Mouse (Mus musculus) gastrocnemius, postnatal 36 days (tissue): ENCODE results near the gene Ptger4. TPM values are rescaled to one million over a fixed set of nuclear protein-coding genes. Genes with fewer than 3 reads are reported as not detected.
A peak's percentile ranks its signal among the peaks of the same experiment; 100 is the strongest.

Experiments used
- DNase-seq, 2 experiments: peaks; one replicate each; pipeline ENCODE4 v3.0.0; 2022
- intact Hi-C: fragments of 180-260 bp; cut with DNase I; formaldehyde crosslinking; loops from one replicate; pipeline ENCODE4 v1.15.1; 2025
- total RNA-seq, 2 experiments: library from RNA; stranded (reverse); gene quantifications; 2 replicates each; pipeline ENCODE4 v1.2.3; 2021

The Ptger4 gene
- total RNA-seq, 2 experiments from 2014 or later = 1.1 to 2.2 TPM

GRCm38 (mm10) chr15:5184668-5185330, 59.2 kb downstream of the Ptger4 start:
- intact Hi-C loops = no loop called here
- no peak for DNase-seq

DNA sequence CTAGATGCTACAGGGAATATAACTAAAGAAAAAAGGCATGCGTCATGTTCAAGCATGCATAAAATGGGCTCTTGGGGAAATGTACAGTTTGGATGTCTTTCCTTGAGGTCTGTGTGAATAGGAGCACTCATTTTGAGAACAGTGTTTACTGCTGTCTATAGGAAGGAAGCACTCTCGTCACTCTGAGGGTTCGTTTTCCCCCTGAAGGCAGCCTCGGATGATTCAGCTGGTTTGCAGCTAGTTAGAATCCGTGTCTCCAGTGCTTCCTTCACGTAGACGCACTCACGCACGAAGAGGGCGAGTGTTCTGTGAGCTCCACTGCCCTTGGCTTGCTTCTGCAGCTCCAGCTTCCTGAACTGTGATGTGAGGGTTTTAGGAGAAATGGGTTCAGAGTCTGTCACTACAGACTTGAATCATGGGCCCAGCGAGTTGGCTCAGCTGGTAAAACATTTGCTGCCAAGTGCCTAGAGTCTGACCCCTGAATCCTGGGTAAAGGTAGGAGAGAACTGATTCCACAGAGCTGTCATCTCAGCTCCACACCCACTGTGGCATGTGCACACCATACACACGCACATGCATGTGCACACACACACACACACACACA, 70.7 kb downstream of the Ptger4 start:
- DNase-seq = no peak
- intact Hi-C loops = no loop called here

DNA sequence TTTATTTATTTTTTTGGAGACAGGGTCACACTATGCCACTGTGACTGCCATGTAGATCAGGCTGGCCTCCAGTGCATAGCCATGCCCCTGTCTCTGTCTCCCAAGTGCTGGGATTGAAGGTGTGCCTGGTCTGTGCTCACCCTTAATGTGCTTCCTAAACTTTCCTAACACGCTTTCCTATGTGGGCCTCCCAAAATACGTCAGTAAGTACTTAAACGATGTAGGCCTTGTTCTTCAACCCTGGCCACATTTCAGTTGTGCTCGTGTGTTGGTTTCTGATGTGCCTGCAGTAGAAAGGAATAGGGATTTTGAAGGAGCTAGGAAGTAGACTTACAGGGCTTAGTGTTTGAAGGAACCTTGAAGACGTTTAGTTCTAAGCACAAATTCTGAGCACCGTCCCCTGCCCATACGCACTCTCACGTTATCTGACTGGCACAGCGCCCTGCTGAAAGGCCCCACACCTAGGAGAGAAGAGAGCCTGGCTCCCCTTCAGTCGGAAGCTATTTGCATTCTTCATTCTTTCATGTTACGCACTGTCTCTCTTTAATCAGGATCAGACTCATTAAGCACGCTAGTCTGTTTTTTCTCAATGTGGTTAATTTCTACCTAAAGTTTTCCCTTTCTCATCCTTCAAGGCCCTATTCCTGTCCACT, 78.7 kb downstream of the Ptger4 start:
- no peak for DNase-seq
- intact Hi-C loops = no loop called here

DNA sequence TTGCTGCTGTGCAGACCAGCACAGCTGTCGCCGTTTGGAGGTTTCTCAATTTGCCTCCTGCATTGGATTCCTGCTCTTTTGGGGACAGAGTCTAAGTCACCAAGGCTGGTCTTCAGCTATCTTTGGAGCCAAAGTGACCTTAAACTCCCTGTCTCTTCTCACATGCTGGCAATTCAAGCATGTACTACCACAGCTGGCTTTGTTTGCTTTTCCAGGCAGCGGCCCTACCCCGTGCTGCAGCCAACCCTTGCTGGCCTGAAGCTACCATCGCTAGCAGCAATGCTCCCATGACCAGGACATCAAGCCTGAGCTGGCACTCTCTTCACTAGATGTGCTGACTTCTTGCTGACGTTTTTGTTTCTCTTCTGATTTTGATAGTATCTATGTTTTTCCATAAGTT, 85.2 kb downstream of the Ptger4 start:
- intact Hi-C loops = no loop called here
- peak; percentile 23 to 27 for DNase-seq

DNA sequence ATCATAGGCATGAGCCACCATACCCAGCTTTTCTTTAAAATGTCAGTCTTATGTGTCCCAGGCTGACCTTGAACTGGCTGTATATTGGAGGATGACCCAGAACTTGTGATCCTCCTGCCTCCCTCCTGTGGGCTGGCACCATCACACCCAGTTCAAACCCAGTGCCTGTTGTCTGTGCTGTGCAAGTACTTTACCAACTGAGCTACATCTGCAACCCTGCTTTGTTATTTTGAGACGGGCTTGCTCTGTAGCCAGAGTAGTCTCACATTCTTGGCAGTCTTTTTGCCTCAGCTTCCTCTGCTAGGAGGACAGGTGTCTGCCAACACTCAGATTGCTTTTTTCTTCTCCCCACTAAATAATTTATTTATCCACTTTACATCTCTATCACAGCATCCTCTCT, 86.6 kb downstream of the Ptger4 start:
- intact Hi-C loops = no loop called here
- DNase-seq = no peak

Other genes starting within 250 kb of the Ptger4 start
- 1 to 10 TPM in 1 of 2 experiments, under 1 TPM in 1; 0.94 to 2.6 TPM for gene C7, start 180.4 kb downstream of the Ptger4 start, total RNA-seq
- gene Card6, start 135.6 kb downstream of the Ptger4 start, total RNA-seq = 1 to 10 TPM; 2.2 TPM
- 100 to 1,000 TPM; 140 to 189 TPM for gene Rpl37, start 127.5 kb downstream of the Ptger4 start, total RNA-seq
- gene Prkaa1, start 100.3 kb downstream of the Ptger4 start, total RNA-seq = 1 to 10 TPM; 9.0 to 9.4 TPM
- 10 to 100 TPM; 43.7 to 48.9 TPM for gene Ttc33, start 58.7 kb downstream of the Ptger4 start, total RNA-seq